Mouse (Mus musculus): ENCODE data around the gene Ocel1. TPM values are rescaled to one million over a fixed set of nuclear protein-coding genes. Genes with fewer than 3 reads are reported as not detected.
A peak's percentile ranks its signal among the peaks of the same experiment; 100 is the strongest.

Gene Ocel1
- polyA plus RNA-seq, 1 experiment from 2014 or later = 3.6 TPM

DNA sequence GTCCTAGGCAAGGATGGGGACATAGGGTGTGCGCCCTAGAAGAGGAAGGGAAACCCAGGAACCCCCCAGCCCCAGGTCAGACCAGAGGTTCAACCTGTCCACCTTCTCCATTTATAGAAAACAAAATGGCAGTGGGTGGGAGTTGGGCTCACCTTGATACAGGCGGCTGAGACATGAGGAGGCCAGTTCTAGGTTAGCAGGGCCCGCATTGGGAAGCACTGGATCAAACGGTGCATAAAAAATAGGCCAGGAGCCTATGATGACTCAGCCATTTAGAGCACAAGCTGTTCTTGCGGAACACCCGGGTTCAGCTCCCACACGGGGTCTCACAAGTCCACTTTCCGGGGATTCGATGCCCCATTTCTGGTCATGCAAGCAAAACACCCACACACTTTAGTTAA is 33.9 kb downstream of the Ocel1 start:
- Histone ChIP-seq H3K4me1 (ENCODE audit: control insufficient read depth in 2 of 2, insufficient read depth in 2 of 2, low read length in 2 of 2) (peaks cover 4 to 13% of the 10 kb centered on the region in 2 experiments; a peak in 3 of 4 replicates), H3K27me3 (ENCODE audit: control insufficient read depth, insufficient read depth, low read length) (no peaks in the 10 kb centered on the region), H3K4me2 (ENCODE audit: low read length) (peak overlapping the region; percentile 86), H3K27ac (replicated peaks in 1 of 2; ENCODE audit: control insufficient read depth in 1 of 2, insufficient read depth in 1 of 2, low read depth in 2 of 2, low read length in 2 of 2) (no peak overlapping the region), H3K4me3 (ENCODE audit: control insufficient read depth in 1 of 2, insufficient read depth in 1 of 2, low read depth in 1 of 2, low read length in 2 of 2) (no peak overlapping the region), H3K9ac (ENCODE audit: low read length) (peak overlapping the region; percentile 81; the same call in 1 of the 2 replicates), H3K9me3 (ENCODE audit: control insufficient read depth, low read length) (no peaks in the 10 kb centered on the region), H3K36me3 (ENCODE audit: control insufficient read depth, insufficient read depth, low read length) (peaks cover 27% of the 10 kb centered on the region)
- 84% methylated on average over 9 of the region's 9 CpGs for WGBS
- no peak for ATAC-seq (ENCODE audit: insufficient number of reproducible peaks, insufficient read depth, low FRiP score, low read depth)

DNA sequence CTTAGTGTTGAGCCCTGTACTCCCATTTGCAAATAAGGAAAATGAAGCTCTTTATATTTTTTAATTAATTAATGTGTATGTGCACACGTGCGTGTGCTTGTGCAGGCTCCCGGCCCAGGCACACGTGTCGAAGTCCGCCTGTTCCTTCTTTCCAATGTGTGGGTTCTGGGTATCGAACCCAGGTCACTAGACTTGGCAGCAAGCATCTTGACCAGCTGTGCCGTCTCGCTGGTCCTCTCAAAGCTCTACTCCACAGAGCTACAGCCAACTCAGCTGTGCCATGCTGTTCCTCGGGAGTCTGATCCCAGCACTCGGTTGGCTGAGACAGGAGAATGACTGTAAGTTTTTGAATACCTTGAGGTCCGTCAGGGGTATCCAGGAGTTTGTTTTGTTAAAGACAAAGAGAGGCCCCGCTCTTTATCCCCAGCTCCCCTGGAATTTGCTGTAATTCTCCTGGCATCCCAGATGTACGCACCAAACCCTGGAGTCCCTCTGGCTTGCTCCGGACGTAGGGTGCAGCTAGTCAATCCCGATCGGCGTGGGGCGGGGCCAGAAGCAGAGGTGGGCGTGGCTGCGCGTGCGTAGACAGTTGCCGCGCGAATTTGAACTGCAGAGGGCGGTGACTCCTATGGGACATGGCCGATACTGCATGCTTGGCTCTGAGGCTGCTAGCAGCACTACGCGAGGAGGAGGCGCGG is 34.5 kb downstream of the Ocel1 start, which contains the start of gene Ankle1:
Gene Ankle1 (plus strand): TSS at position 610 of the 698 bp plus-strand sequence.
- peak within 1 kb of the TSS; percentile 81 for H3K9ac ChIP-seq (ENCODE audit: low read length)
- no peaks in the 10 kb centered on the region for H3K9me3 ChIP-seq (ENCODE audit: control insufficient read depth, low read length)
- peaks cover 22% of the 10 kb centered on the region for H3K36me3 ChIP-seq (ENCODE audit: control insufficient read depth, insufficient read depth, low read length)
- peaks cover 4 to 13% of the 10 kb centered on the region in 2 experiments; a peak in 3 of 4 replicates for H3K4me1 ChIP-seq (ENCODE audit: control insufficient read depth in 2 of 2, insufficient read depth in 2 of 2, low read length in 2 of 2)
- WGBS = 16% methylated on average over 33 of the region's 33 CpGs
- peak; percentile 87 for ATAC-seq (ENCODE audit: insufficient number of reproducible peaks, insufficient read depth, low FRiP score, low read depth)
- H3K27me3 ChIP-seq (ENCODE audit: control insufficient read depth, insufficient read depth, low read length) = no peaks in the 10 kb centered on the region
- peak within 1 kb of the TSS; percentile 26 to 38; a peak in 2 of 4 replicates for H3K27ac ChIP-seq (replicated peaks in 1 of 2; ENCODE audit: control insufficient read depth in 1 of 2, insufficient read depth in 1 of 2, low read depth in 2 of 2, low read length in 2 of 2)
- peak within 1 kb of the TSS; percentile 86 for H3K4me2 ChIP-seq (ENCODE audit: low read length)
- peak within 1 kb of the TSS; percentile 64 to 79 for H3K4me3 ChIP-seq (ENCODE audit: control insufficient read depth in 1 of 2, insufficient read depth in 1 of 2, low read depth in 1 of 2, low read length in 2 of 2)

DNA sequence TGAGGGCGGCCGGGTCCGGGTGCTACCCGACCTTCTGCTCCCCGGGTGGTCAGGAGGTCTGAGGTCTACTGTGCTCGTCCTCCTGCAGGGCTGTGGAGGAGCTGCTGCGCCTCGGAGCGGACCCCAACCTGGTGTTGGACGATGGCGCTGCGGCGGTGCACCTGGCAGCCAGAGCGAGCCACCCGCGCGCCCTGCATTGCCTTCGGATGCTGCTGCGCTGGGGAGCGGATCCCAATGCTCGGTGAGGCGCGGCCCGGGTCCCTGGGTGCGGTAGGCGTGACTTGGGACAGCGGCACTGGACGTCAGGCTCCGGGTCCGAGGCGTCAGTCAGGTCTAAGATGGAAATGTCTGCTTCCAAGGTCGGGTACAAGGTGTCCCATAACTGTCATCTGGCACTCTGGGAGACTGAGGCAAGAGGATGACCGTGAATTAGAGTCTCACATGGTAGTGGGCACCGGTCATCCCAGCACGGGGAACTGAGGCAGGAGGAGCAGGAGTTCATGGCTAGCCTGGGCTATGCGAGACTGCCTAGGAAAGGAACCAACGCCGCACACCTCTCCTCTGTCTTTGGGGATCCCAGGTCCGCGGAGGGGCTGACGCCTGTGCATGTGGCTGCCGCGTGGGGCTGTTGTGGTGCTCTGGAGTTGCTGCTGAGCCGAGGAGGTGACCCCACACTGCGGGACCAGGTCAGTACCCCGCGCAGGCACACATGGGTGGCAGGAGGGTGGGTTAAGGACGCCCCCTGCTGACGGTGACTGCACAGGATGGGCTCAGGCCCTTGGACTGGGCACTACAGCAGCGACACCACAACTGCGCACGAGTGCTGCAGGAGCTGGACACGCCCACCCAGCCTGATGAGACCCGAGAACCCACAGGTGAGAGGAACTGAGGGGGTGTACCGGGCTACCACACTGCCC is 35.3 kb downstream of the Ocel1 start:
- peak; percentile 76 for ATAC-seq (ENCODE audit: insufficient number of reproducible peaks, insufficient read depth, low FRiP score, low read depth)
- Histone ChIP-seq H3K4me2 (ENCODE audit: low read length) (peak overlapping the region; percentile 86), H3K36me3 (ENCODE audit: control insufficient read depth, insufficient read depth, low read length) (peaks cover 20% of the 10 kb centered on the region), H3K27me3 (ENCODE audit: control insufficient read depth, insufficient read depth, low read length) (no peaks in the 10 kb centered on the region), H3K4me3 (ENCODE audit: control insufficient read depth in 1 of 2, insufficient read depth in 1 of 2, low read depth in 1 of 2, low read length in 2 of 2) (peak overlapping the region; percentile 64 to 79), H3K9me3 (ENCODE audit: control insufficient read depth, low read length) (no peaks in the 10 kb centered on the region), H3K27ac (replicated peaks in 1 of 2; ENCODE audit: control insufficient read depth in 1 of 2, insufficient read depth in 1 of 2, low read depth in 2 of 2, low read length in 2 of 2) (0 out of 4 replicates have a peak overlapping the region, but pooled peaks have one; percentile 4 to 9), H3K9ac (ENCODE audit: low read length) (peak overlapping the region; percentile 81), H3K4me1 (ENCODE audit: control insufficient read depth in 2 of 2, insufficient read depth in 2 of 2, low read length in 2 of 2) (peaks cover 4 to 13% of the 10 kb centered on the region in 2 experiments; a peak in 3 of 4 replicates)
- 1% methylated on average over 55 of the region's 55 CpGs for WGBS

DNA sequence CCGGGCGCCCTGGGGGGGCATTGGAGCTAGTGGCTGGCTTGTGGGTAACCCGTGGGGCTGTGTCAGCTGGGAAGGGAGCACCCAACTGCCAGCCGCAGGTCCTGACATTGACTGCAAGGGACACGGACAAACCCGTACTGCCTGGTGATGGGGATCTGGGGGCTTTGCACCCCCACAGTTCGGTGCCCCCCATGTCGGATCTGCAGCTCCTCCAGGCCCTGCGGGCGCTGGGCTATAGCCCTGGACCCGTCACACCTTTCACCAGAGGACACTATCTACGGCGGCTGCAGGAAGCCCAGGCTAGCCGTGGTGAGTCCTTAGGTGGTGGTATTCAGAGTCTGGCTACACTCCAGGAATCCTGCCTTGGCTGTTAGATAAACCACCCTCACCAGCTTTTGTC is 36.3 kb downstream of the Ocel1 start:
- H3K27ac ChIP-seq (replicated peaks in 1 of 2; ENCODE audit: control insufficient read depth in 1 of 2, insufficient read depth in 1 of 2, low read depth in 2 of 2, low read length in 2 of 2) = no peak overlapping the region
- 82% methylated on average over 14 of the region's 14 CpGs for WGBS
- no peak overlapping the region; a peak in 1 of 4 replicates for H3K4me3 ChIP-seq (ENCODE audit: control insufficient read depth in 1 of 2, insufficient read depth in 1 of 2, low read depth in 1 of 2, low read length in 2 of 2)
- no peak for ATAC-seq (ENCODE audit: insufficient number of reproducible peaks, insufficient read depth, low FRiP score, low read depth)
- H3K36me3 ChIP-seq (ENCODE audit: control insufficient read depth, insufficient read depth, low read length) = peaks cover 20% of the 10 kb centered on the region
- peaks cover 4 to 13% of the 10 kb centered on the region in 2 experiments; a peak in 3 of 4 replicates for H3K4me1 ChIP-seq (ENCODE audit: control insufficient read depth in 2 of 2, insufficient read depth in 2 of 2, low read length in 2 of 2)
- H3K9me3 ChIP-seq (ENCODE audit: control insufficient read depth, low read length) = no peaks in the 10 kb centered on the region
- no peaks in the 10 kb centered on the region for H3K27me3 ChIP-seq (ENCODE audit: control insufficient read depth, insufficient read depth, low read length)
- peak overlapping the region; percentile 81; the same call in 1 of the 2 replicates for H3K9ac ChIP-seq (ENCODE audit: low read length)
- peak overlapping the region; percentile 86 for H3K4me2 ChIP-seq (ENCODE audit: low read length)

DNA sequence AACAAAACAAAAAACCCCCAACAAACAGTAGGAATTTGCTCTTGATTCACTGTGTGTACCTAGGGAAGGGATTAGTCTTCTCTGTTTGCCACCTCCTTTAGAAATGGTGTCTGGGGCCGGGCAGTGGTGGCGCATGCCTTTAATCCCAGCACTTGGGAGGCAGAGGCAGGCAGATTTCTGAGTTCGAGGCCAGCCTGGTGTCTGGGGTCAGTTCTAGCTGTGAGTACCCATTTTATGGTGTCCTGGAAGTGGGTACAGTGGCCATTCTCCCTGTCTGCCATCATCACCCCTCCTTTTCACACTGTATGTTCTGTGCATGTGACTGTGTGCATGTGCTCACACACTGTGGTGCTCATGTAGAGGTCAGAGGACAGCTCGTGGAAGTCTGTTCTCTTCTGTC is 37.1 kb downstream of the Ocel1 start:
- Histone ChIP-seq H3K4me1 (ENCODE audit: control insufficient read depth in 2 of 2, insufficient read depth in 2 of 2, low read length in 2 of 2) (peaks cover 4 to 13% of the 10 kb centered on the region in 2 experiments; a peak in 3 of 4 replicates), H3K4me2 (ENCODE audit: low read length) (no peak overlapping the region), H3K9me3 (ENCODE audit: control insufficient read depth, low read length) (no peaks in the 10 kb centered on the region), H3K27ac (replicated peaks in 1 of 2; ENCODE audit: control insufficient read depth in 1 of 2, insufficient read depth in 1 of 2, low read depth in 2 of 2, low read length in 2 of 2) (no peak overlapping the region), H3K9ac (ENCODE audit: low read length) (no peak overlapping the region), H3K4me3 (ENCODE audit: control insufficient read depth in 1 of 2, insufficient read depth in 1 of 2, low read depth in 1 of 2, low read length in 2 of 2) (no peak overlapping the region), H3K36me3 (ENCODE audit: control insufficient read depth, insufficient read depth, low read length) (peaks cover 20% of the 10 kb centered on the region), H3K27me3 (ENCODE audit: control insufficient read depth, insufficient read depth, low read length) (no peaks in the 10 kb centered on the region)
- ATAC-seq (ENCODE audit: insufficient number of reproducible peaks, insufficient read depth, low FRiP score, low read depth) = no peak
- WGBS = 92% methylated on average over 4 of the region's 4 CpGs

DNA sequence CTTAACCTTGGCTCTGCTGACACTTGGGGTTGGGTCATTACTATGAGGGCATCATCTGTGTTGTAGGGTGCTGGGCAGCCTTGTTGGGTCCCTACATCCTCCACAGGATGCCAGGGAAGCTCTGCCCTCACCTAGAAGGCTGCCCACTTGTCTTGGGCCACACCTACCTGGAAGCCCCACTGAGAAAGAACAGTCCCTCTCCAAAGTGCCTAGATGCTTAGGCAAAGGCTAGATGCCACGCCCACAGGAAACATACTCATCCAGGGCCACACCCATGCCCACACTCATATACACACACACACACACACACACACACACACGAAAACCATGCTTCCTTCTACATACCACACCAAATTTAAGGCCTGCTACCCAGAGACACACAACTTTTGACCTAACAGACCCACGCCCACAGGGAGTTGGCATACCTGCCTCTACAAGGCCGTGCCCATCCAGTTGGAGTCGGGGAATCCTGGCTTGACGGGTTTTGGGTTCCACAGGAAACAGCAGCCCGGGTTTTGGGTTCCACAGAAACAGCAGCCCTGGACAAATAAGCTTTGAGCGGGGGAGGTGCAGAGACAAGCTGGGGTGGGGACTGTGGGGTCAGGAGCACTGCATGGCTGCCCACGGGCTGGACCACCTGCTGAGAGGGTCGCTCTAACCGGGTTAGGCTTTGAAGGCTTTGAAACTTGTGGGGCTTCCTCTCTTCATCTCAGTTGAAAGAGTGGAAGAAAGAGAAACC is 40.6 kb downstream of the Ocel1 start:
- ATAC-seq (ENCODE audit: insufficient number of reproducible peaks, insufficient read depth, low FRiP score, low read depth) = no peak
- H3K4me3 ChIP-seq (ENCODE audit: control insufficient read depth in 1 of 2, insufficient read depth in 1 of 2, low read depth in 1 of 2, low read length in 2 of 2) = no peak overlapping the region
- no peak overlapping the region for H3K27ac ChIP-seq (replicated peaks in 1 of 2; ENCODE audit: control insufficient read depth in 1 of 2, insufficient read depth in 1 of 2, low read depth in 2 of 2, low read length in 2 of 2)
- H3K9ac ChIP-seq (ENCODE audit: low read length) = no peak overlapping the region
- H3K4me2 ChIP-seq (ENCODE audit: low read length) = no peak overlapping the region
- H3K4me1 ChIP-seq (ENCODE audit: control insufficient read depth in 2 of 2, insufficient read depth in 2 of 2, low read length in 2 of 2) = peaks cover 2 to 7% of the 10 kb centered on the region in 2 experiments; a peak in 3 of 4 replicates
- peaks cover 20% of the 10 kb centered on the region for H3K36me3 ChIP-seq (ENCODE audit: control insufficient read depth, insufficient read depth, low read length)
- H3K27me3 ChIP-seq (ENCODE audit: control insufficient read depth, insufficient read depth, low read length) = no peaks in the 10 kb centered on the region
- WGBS = 52% methylated on average over 11 of the region's 11 CpGs
- H3K9me3 ChIP-seq (ENCODE audit: control insufficient read depth, low read length) = no peaks in the 10 kb centered on the region

DNA sequence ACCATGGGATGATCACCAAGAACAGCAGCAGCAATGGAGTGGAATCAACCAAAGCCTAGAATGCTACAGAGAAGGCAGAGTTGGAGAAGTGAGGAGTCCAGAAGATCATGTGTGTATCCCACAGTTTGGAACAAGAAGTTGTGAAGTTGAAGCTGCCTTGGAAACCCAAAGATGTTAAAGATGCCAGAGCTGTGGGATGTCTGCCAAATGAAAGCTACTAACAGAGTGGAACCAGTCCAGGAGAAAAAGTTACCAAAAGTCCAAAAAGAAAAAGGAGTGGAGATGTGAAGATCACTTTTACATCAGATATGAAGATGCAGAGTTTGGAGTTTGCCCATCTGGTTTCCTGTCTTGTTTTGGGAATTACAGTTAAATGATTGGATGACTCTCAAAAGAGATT is 51.0 kb downstream of the Ocel1 start:
- H3K4me2 ChIP-seq (ENCODE audit: low read length) = no peak overlapping the region
- no peak overlapping the region for H3K27ac ChIP-seq (replicated peaks in 1 of 2; ENCODE audit: control insufficient read depth in 1 of 2, insufficient read depth in 1 of 2, low read depth in 2 of 2, low read length in 2 of 2)
- H3K4me1 ChIP-seq (ENCODE audit: control insufficient read depth in 2 of 2, insufficient read depth in 2 of 2, low read length in 2 of 2) = no peaks in the 10 kb centered on the region
- H3K36me3 ChIP-seq (ENCODE audit: control insufficient read depth, insufficient read depth, low read length) = no peaks in the 10 kb centered on the region
- no peak overlapping the region for H3K9ac ChIP-seq (ENCODE audit: low read length)
- H3K4me3 ChIP-seq (ENCODE audit: control insufficient read depth in 1 of 2, insufficient read depth in 1 of 2, low read depth in 1 of 2, low read length in 2 of 2) = no peak overlapping the region
- 0 out of 2 replicates have a peak, but pooled peaks cover 3% of the 10 kb centered on the region for H3K9me3 ChIP-seq (ENCODE audit: control insufficient read depth, low read length)
- no peak for ATAC-seq (ENCODE audit: insufficient number of reproducible peaks, insufficient read depth, low FRiP score, low read depth)
- no peaks in the 10 kb centered on the region; the same call in 1 of the 2 replicates for H3K27me3 ChIP-seq (ENCODE audit: control insufficient read depth, insufficient read depth, low read length)
